Comparison of ENCODE assay signal across 10 mouse cellular contexts in the genomic region with DNA sequence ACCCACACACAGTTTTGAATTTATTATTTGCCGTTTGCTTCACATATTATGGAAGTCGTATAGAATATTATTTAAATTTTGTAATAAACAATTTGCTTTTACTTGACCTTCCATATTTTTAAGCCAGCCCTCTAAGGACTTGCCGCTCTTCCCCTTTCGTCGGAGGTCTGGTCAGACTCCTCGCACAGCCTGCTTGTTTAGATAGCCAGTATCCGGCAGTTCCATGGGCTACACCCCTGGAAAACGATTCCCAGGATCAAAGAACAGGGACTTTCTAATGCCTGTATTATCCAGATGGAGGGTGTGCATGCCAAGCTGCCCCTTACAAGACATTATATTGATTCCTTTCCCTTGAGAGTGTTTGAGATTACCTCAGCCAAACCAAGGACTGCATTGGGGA.
A peak's percentile ranks its signal among the peaks of the same experiment; 100 is the strongest.
DNase-seq lines count a peak whose midpoint lies in the region; ATAC-seq and TF ChIP-seq lines count a peak whose summit lies in the region.
"Had no signal": no experiment of that assay in that cellular context is flagged by ENCODE, and none has a peak within 500 bp of the region (broad histone marks: within the 10 kb centered on the region; RNA-seq: fewer than 3 reads in every experiment).

No protein-coding gene starts in this region.

- TF ChIP-seq CTCF in left cerebral cortex, adult 2 months (IDR thresholded peaks at IDR 0.05): no peak
- TF ChIP-seq CTCF in midbrain, postnatal 0 days (IDR thresholded peaks at IDR 0.05): no peak

- peaks cover 25% of the 10 kb centered on the region for H3K4me1 ChIP-seq in forebrain, embryonic 14.5 days (ENCODE audit: control insufficient read depth, insufficient read depth, low read length)
- peaks cover 11% of the 10 kb centered on the region for H3K4me1 ChIP-seq in intestine, embryonic 14.5 days (replicated peaks; ENCODE audit: control insufficient read depth, insufficient read depth, low read length)
- H3K4me1 ChIP-seq in midbrain, postnatal 0 days (ENCODE audit: insufficient read depth, low read length): peaks cover 8% of the 10 kb centered on the region

- no peak overlapping the region for H3K4me3 ChIP-seq in left cerebral cortex, adult 2 months
- no peak overlapping the region for H3K4me3 ChIP-seq in forebrain, embryonic 14.5 days (ENCODE audit: low read depth, low read length)
- no peak overlapping the region for H3K4me3 ChIP-seq in intestine, embryonic 14.5 days (ENCODE audit: low read depth, low read length)
- no peak overlapping the region for H3K4me3 ChIP-seq in midbrain, postnatal 0 days (ENCODE audit: low read depth, low read length)
- H3K4me3 ChIP-seq: myocyte had no signal

- ATAC-seq in forebrain, embryonic 14.5 days: 0 out of 2 replicates have a peak, but pooled peaks have one; percentile 13
- ATAC-seq in intestine, embryonic 14.5 days (replicated peaks; ENCODE audit: low FRiP score, low TSS enrichment, low read depth): no peak
- peak; percentile 7; the same call in 1 of the 2 replicates for ATAC-seq in midbrain, postnatal 0 days (ENCODE audit: low FRiP score)

- intact Hi-C loops in left cerebral cortex, adult 2 months (cut with DNase I): no loop called here
- intact Hi-C loops in left cerebral cortex, postnatal 10 days (cut with DNase I): loop anchor here (5.0 kb wide), 1 partner anchor 60 kb away; no protein-coding TSS in a partner anchor
- intact Hi-C loops in gastrocnemius, postnatal 14 days (cut with DNase I; ENCODE audit: low total_unique reads): no loop called here

- H3K27me3 ChIP-seq in forebrain, embryonic 14.5 days (replicated peaks; ENCODE audit: control insufficient read depth, insufficient read depth, low read length): no peaks in the 10 kb centered on the region
- no peaks in the 10 kb centered on the region for H3K27me3 ChIP-seq in intestine, embryonic 14.5 days (replicated peaks; ENCODE audit: control insufficient read depth, insufficient read depth, low read length)
- no peaks in the 10 kb centered on the region for H3K27me3 ChIP-seq in midbrain, postnatal 0 days (ENCODE audit: insufficient read depth, low read length)

- peak overlapping the region; percentile 30; the same call in 1 of the 2 replicates for H3K27ac ChIP-seq in left cerebral cortex, adult 2 months
- H3K27ac ChIP-seq in forebrain, embryonic 14.5 days (ENCODE audit: low read depth, low read length): peak overlapping the region; percentile 39; the same call in 1 of the 2 replicates
- H3K27ac ChIP-seq in intestine, embryonic 14.5 days (ENCODE audit: low read depth): peak overlapping the region; percentile 28
- peak overlapping the region; percentile 51 for H3K27ac ChIP-seq in midbrain, postnatal 0 days (ENCODE audit: low read depth, low read length)

- H3K4me2 ChIP-seq in forebrain, embryonic 14.5 days (ENCODE audit: low read length): no peak overlapping the region
- H3K4me2 ChIP-seq in intestine, embryonic 14.5 days (ENCODE audit: low read length): peak overlapping the region; percentile 30
- no peak overlapping the region for H3K4me2 ChIP-seq in midbrain, postnatal 0 days (ENCODE audit: low read depth, low read length, poor library complexity, severe bottlenecking)

- 71% methylated on average over 8 of the region's 8 CpGs for WGBS in forebrain, embryonic 14.5 days
- 26% methylated on average over 8 of the region's 8 CpGs for WGBS in intestine, embryonic 14.5 days
- 61% methylated on average over 8 of the region's 8 CpGs for WGBS in midbrain, postnatal 0 days

- no peak for DNase-seq in left cerebral cortex, adult 2 months (ENCODE audit: extremely low spot score in 1 of 2, low spot score in 2 of 2)
- no peak for DNase-seq in left cerebral cortex, postnatal 10 days (ENCODE audit: extremely low spot score in 1 of 2, low spot score in 2 of 2)
- no peak for DNase-seq in forebrain, embryonic 14.5 days (ENCODE audit: low spot score)
- DNase-seq in intestine, embryonic 14.5 days (ENCODE audit: low spot score): no peak
- no peak for DNase-seq in midbrain, postnatal 0 days (ENCODE audit: low spot score)
- no peak for DNase-seq in gastrocnemius, postnatal 14 days
- DNase-seq in adrenal gland, postnatal 4 days (ENCODE audit: low spot score in 2 of 2): no peak
- DNase-seq: right cerebral cortex, postnatal 4 days; thymus, postnatal 25 days had no signal

- no peak overlapping the region for H3K9ac ChIP-seq in forebrain, embryonic 14.5 days (ENCODE audit: low read length)
- no peak overlapping the region for H3K9ac ChIP-seq in intestine, embryonic 14.5 days (ENCODE audit: low read length)
- H3K9ac ChIP-seq in midbrain, postnatal 0 days (replicated peaks; ENCODE audit: low read length, poor library complexity, severe bottlenecking): no peak overlapping the region

- H3K36me3 ChIP-seq in forebrain, embryonic 14.5 days (ENCODE audit: control insufficient read depth, insufficient read depth, low read length): no peaks in the 10 kb centered on the region
- no peaks in the 10 kb centered on the region for H3K36me3 ChIP-seq in intestine, embryonic 14.5 days (ENCODE audit: control insufficient read depth, insufficient read depth, low read length)
- no peaks in the 10 kb centered on the region for H3K36me3 ChIP-seq in midbrain, postnatal 0 days (ENCODE audit: insufficient read depth, low read length)

- H3K9me3 ChIP-seq in forebrain, embryonic 14.5 days (replicated peaks; ENCODE audit: control insufficient read depth, low read length): no peaks in the 10 kb centered on the region
- H3K9me3 ChIP-seq in intestine, embryonic 14.5 days (ENCODE audit: control insufficient read depth, low read length): no peaks in the 10 kb centered on the region
- no peaks in the 10 kb centered on the region for H3K9me3 ChIP-seq in midbrain, postnatal 0 days (ENCODE audit: low read length)
